Mouse (Mus musculus) limb, embryonic 13.5 days (tissue): ENCODE results near the gene Tnrc6c. TPM values are rescaled to one million over a fixed set of nuclear protein-coding genes. Genes with fewer than 3 reads are reported as not detected.

Experiments
- ATAC-seq: fragments of 200-750 bp; cut with Nextera tagmentation; 2 replicates; pipeline ENCODE4 v1.8.0; 2017; ENCODE audit warnings: low read depth, moderate number of reproducible peaks, moderate TSS enrichment; ENCODE audit not compliant: low FRiP score
- H3K27ac ChIP-seq: fragments of 300-500 bp; sonication (generic); 2 replicates; pipeline ENCODE4 v1.5.1; 2015; ENCODE audit warnings: inconsistent platforms, mild to moderate bottlenecking, moderate library complexity
- H3K27me3 ChIP-seq: fragments of 300-500 bp; sonication (generic); 2 replicates; pipeline ENCODE4 v1.6.1; 2015; ENCODE audit warnings: mild to moderate bottlenecking, inconsistent platforms
- H3K36me3 ChIP-seq: fragments of 300-500 bp; sonication (generic); 2 replicates; pipeline ENCODE4 v1.6.1; 2015; ENCODE audit warnings: inconsistent platforms, mild to moderate bottlenecking, moderate library complexity
- H3K4me1 ChIP-seq: fragments of 300-500 bp; sonication (generic); 2 replicates; pipeline ENCODE4 v1.6.1; 2015; ENCODE audit warnings: inconsistent platforms
- H3K4me2 ChIP-seq: fragments of 300-500 bp; sonication (generic); replicated peaks from 2 replicates; pipeline ENCODE4 v1.6.1; 2015; ENCODE audit warnings: inconsistent platforms, mild to moderate bottlenecking, moderate library complexity
- H3K4me3 ChIP-seq: fragments of 300-500 bp; sonication (generic); 2 replicates; pipeline ENCODE4 v1.5.1; 2015; ENCODE audit warnings: moderate library complexity, mild to moderate bottlenecking, inconsistent platforms
- H3K9ac ChIP-seq: fragments of 300-500 bp; sonication (generic); 2 replicates; pipeline ENCODE4 v1.6.1; 2015; ENCODE audit warnings: mild to moderate bottlenecking, inconsistent platforms
- H3K9me3 ChIP-seq: fragments of 300-500 bp; sonication (generic); 2 replicates; pipeline ENCODE4 v1.6.1; 2016; ENCODE audit warnings: inconsistent platforms
- WGBS: fragments of 180-500 bp; shearing (Covaris S2); methylation state at CpG from one replicate; pipeline ENCODE4 v1.1.7; 2015; 5-methylcytosine and 5-hydroxymethylcytosine counted together
- polyA plus RNA-seq: library from polyadenylated mRNA; unstranded; fragments of >200 nt; fragmentation: Nextera tagmentation; extraction: Ambion mirVana; gene quantifications from 2 replicates; pipeline ENCODE4 v1.2.1, GENCODE M21; 2015

Tnrc6c gene
- polyA plus RNA-seq, 1 experiment from 2014 or later = 19.6 TPM

DNA sequence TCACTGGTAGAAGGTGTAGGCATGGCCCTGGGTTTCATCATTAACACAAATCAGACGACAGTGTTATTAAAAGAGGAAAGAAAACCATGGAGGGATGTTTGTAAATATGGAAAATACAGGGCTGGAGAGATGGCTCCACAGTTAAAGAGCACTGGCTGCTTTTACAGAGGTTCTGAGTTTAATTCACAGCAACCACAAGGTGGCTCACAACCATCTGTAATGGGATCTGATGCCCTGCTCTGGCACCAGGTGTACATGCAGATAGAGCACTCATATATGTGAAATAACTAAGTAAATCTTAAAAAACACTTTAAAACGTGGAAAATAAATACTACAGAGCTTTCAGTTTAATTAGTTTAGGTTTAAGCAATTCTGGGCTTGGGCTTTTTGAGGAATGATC, 24.7 kb downstream of the Tnrc6c start:
- Histone ChIP-seq H3K36me3 (peaks cover 4% of the 10 kb centered on the region; the same call in 1 of the 2 replicates), H3K4me3 (no peak overlapping the region)
- WGBS = 54% methylated on average over 2 of the region's 2 CpGs

DNA sequence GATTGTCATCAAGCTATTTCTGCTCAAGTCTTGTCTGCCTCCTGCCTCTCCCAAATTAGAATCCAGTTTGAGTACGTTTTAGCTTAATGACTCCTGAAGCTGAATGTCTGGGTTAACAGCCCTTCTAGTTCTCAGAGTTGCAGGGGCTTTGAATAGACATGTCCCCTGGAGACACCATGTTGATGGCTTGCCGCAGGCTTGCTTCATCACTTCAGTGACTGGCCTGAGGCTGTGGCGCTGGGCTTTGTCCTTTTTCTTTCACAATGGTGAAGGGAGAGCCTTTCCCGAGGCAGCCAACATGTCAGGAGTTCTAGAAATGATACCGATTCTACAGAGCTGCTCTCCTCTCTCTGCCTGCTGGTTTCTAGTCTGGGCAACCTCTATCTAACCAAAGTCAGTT, 30.6 kb downstream of the Tnrc6c start:
- WGBS = 55% methylated on average over 5 of the region's 5 CpGs
- ATAC-seq = no peak
- H3K27ac ChIP-seq = no peak overlapping the region
- no peak overlapping the region for H3K4me3 ChIP-seq
- no peaks in the 10 kb centered on the region for H3K9me3 ChIP-seq
- no peak overlapping the region for H3K9ac ChIP-seq
- peaks cover 44% of the 10 kb centered on the region for H3K4me1 ChIP-seq
- H3K36me3 ChIP-seq = no peaks in the 10 kb centered on the region
- H3K27me3 ChIP-seq = no peaks in the 10 kb centered on the region
- no peak overlapping the region for H3K4me2 ChIP-seq

More for the DNA sequence above, 24.7 kb downstream of the Tnrc6c start:
- Histone ChIP-seq H3K9ac (no peak overlapping the region), H3K27ac (no peak overlapping the region), H3K4me2 (no peak overlapping the region), H3K27me3 (no peaks in the 10 kb centered on the region), H3K4me1 (peaks cover 31% of the 10 kb centered on the region; the same call in 1 of the 2 replicates), H3K9me3 (no peaks in the 10 kb centered on the region)
- ATAC-seq = no peak

DNA sequence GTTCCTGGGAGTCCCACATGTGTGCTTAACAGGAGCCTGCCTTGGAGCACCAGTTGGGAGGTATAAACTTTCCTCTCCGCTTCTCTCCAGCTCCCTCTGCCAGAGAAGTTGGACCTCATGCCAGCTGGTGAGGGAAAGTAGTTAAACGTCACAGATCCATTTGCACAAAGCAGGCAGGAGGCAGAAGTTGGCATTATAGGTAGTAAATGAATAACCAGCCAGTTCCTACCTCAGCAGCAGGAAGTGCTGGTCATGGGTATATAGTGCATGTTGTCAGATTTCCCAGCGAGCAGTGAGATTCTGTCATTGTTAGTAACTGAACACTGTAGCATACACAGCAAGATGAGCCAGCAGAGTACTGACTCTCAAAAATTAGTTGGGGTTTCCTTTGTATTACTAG, 31.4 kb downstream of the Tnrc6c start:
- Histone ChIP-seq H3K4me3 (no peak overlapping the region), H3K4me2 (no peak overlapping the region), H3K4me1 (peaks cover 44% of the 10 kb centered on the region), H3K36me3 (no peaks in the 10 kb centered on the region), H3K27ac (no peak overlapping the region), H3K27me3 (no peaks in the 10 kb centered on the region), H3K9ac (no peak overlapping the region), H3K9me3 (no peaks in the 10 kb centered on the region)
- no peak for ATAC-seq
- WGBS = 40% methylated on average over 3 of the region's 3 CpGs

DNA sequence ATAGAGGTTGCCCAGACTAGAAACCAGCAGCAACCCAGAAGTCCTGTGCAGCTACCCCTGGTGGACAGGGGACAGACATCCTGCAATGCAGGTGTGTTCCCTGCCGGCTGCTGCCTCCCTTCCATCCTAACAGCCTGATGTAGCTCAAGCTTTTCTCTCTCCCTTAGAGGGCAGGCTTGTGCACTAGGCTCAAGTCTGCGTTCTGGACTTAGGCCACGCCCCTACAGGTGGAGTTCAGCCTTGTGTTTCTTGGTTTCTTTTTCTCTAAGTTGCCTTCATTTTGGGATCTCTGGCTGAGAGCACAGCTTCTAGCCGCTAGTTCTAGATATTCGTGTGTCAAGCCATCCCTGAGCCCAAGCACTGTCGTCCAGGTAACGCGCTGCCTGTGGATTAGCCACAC, 31.9 kb downstream of the Tnrc6c start:
- WGBS = 64% methylated on average over 8 of the region's 8 CpGs
- no peak overlapping the region for H3K4me2 ChIP-seq
- H3K27me3 ChIP-seq = no peaks in the 10 kb centered on the region
- no peak overlapping the region for H3K27ac ChIP-seq
- H3K36me3 ChIP-seq = no peaks in the 10 kb centered on the region
- no peak overlapping the region for H3K9ac ChIP-seq
- H3K4me3 ChIP-seq = no peak overlapping the region
- ATAC-seq = no peak
- peaks cover 44% of the 10 kb centered on the region for H3K4me1 ChIP-seq
- no peaks in the 10 kb centered on the region for H3K9me3 ChIP-seq

DNA sequence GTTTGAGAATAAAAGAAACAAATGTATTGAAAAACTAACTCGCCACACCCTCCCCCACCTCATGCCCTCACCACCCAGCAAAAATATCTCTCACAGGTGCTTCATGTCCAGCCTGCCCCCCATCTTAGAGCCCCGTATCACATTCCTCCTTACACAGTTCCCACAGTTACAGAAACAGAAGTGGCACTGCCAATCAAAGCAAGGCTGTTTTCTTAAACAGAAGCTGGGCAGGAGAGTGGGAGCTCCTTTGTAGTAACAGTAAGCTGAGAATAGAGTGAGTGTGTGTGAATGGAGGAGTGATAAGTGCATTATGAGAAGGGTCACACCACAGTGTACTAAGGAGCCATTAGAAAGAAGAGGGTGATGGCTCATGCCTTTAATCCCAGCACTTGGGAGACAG, 34.5 kb downstream of the Tnrc6c start:
- Histone ChIP-seq H3K36me3 (no peaks in the 10 kb centered on the region), H3K27me3 (no peaks in the 10 kb centered on the region), H3K4me1 (peaks cover 35% of the 10 kb centered on the region), H3K4me2 (no peak overlapping the region), H3K4me3 (no peak overlapping the region), H3K27ac (no peak overlapping the region), H3K9me3 (no peaks in the 10 kb centered on the region), H3K9ac (no peak overlapping the region)
- ATAC-seq = no peak
- WGBS = 78% methylated on average over 2 of the region's 2 CpGs

DNA sequence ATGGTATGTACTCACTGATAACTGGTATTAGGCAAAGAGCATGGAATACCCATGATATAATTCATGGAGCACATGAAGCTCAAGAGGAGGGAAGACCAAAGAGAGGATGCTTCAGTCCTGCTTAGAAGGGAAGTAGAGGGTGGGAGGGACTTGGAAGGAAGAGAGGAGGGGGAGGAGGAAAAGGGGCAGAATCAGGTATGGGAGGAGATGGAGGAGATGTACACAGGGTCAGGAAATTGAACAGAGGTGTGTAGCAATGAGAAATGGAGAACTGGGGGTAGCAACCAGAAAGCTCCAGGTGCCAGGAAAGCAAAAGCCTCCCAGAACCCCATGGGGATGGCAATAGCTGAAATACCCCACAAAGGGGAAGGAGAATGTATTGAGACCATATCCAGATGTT, 37.2 kb downstream of the Tnrc6c start:
- Histone ChIP-seq H3K9ac (no peak overlapping the region), H3K27ac (no peak overlapping the region), H3K4me1 (peaks cover 21% of the 10 kb centered on the region), H3K9me3 (no peaks in the 10 kb centered on the region), H3K4me2 (no peak overlapping the region), H3K27me3 (no peaks in the 10 kb centered on the region), H3K36me3 (no peaks in the 10 kb centered on the region), H3K4me3 (no peak overlapping the region)
- no peak for ATAC-seq

DNA sequence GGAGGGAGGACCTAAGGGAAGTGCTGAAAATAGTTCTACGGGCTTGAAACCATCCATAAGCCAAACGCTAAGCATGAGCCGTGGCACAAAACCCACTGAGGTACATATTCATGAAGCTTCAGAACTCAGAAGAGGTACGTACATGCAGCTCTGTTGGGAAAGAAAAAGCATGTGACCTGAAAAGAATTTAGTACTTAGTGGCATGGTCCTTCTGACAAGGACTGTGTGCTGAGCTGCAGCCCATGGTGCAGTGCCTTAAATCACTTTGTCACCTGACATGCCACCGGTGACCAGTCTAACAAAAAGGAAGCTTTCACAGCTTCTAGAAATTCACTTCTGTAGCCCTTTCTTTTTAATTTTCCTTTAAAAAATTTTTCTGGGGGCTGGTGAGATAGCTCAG, 40.0 kb downstream of the Tnrc6c start:
- Histone ChIP-seq H3K4me1 (peaks cover 20% of the 10 kb centered on the region), H3K27me3 (no peaks in the 10 kb centered on the region), H3K9ac (no peak overlapping the region), H3K4me3 (no peak overlapping the region), H3K27ac (no peak overlapping the region), H3K4me2 (no peak overlapping the region), H3K36me3 (no peaks in the 10 kb centered on the region), H3K9me3 (no peaks in the 10 kb centered on the region)
- ATAC-seq = no peak
- 81% methylated on average over 5 of the region's 5 CpGs for WGBS

DNA sequence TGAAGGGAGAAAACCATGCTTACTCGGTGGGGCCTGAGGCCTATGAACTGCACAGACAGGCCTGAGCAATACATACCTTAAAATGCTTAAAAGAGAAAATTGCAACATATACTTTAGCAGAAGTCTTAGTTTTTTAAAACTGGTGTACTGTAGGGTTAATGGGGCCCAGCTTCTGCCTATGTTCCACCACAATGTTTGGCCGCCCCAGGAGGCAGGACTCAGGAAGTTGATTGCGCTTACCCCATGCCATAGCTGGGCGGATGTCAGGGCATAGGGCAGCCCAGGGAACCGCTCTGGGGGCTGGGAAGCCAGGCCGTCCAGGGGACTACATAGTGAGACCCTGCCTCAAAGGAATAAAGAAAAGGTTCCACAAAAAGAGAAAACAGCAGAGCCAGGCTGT, 42.5 kb downstream of the Tnrc6c start:
- 56% methylated on average over 6 of the region's 6 CpGs for WGBS
- no peak for ATAC-seq
- Histone ChIP-seq H3K27ac (no peak overlapping the region), H3K9ac (no peak overlapping the region), H3K9me3 (no peaks in the 10 kb centered on the region), H3K4me2 (no peak overlapping the region), H3K36me3 (peaks cover 2% of the 10 kb centered on the region), H3K27me3 (no peaks in the 10 kb centered on the region), H3K4me3 (no peak overlapping the region), H3K4me1 (peaks cover 20% of the 10 kb centered on the region)

DNA sequence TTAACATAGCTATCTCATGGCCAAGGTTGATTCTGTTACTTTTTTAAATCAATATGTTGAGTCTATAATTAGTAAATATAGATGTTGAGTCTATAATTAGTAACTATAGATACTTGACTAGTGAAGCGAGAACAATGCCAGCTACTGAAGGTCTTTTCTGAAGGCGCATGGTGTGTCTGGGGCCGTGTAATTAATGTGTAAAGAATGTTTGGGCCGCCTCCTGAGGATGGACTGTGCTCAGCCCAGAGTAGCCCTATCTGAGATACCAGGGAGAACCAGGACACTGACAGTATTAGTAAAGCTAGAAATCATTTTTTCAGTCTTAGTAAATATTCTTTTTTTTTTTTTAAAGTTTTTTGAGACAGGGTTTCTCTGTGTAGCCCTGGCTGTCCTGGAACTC, 46.8 kb downstream of the Tnrc6c start:
- H3K9ac ChIP-seq = no peak overlapping the region
- ATAC-seq = no peak
- no peaks in the 10 kb centered on the region for H3K27me3 ChIP-seq
- peaks cover 25% of the 10 kb centered on the region for H3K36me3 ChIP-seq
- H3K27ac ChIP-seq = no peak overlapping the region
- WGBS = 84% methylated on average over 4 of the region's 4 CpGs
- 0 out of 2 replicates have a peak, but pooled peaks cover 7% of the 10 kb centered on the region for H3K9me3 ChIP-seq
- H3K4me2 ChIP-seq = no peak overlapping the region
- H3K4me1 ChIP-seq = peaks cover 20% of the 10 kb centered on the region
- H3K4me3 ChIP-seq = no peak overlapping the region

DNA sequence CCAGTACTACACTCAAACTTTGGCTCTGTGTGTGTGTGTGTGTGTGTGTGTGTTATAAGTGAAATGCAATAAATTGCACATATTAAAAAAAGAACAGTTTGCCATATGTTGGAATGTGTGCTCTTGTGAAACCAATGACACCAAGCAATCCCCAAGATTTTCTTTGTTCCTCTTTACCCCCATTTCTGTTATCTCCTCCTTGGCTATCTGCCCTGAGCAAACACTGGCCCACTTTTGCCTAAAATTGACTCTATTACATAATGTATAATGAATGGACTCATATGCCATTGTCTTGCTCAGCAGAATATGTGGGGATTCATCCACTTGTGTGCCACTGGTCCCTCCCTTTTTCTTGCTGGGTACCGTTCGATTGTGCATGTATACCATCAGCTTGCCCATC, 52.2 kb downstream of the Tnrc6c start:
- no peak overlapping the region for H3K9ac ChIP-seq
- H3K4me3 ChIP-seq = no peak overlapping the region
- 94% methylated on average over 2 of the region's 2 CpGs for WGBS
- 0 out of 2 replicates have a peak, but pooled peaks cover 3% of the 10 kb centered on the region for H3K4me1 ChIP-seq
- H3K4me2 ChIP-seq = no peak overlapping the region
- H3K27me3 ChIP-seq = no peaks in the 10 kb centered on the region
- peaks cover 30% of the 10 kb centered on the region for H3K36me3 ChIP-seq
- H3K27ac ChIP-seq = no peak overlapping the region
- H3K9me3 ChIP-seq = 0 out of 2 replicates have a peak, but pooled peaks cover 7% of the 10 kb centered on the region
- ATAC-seq = no peak

DNA sequence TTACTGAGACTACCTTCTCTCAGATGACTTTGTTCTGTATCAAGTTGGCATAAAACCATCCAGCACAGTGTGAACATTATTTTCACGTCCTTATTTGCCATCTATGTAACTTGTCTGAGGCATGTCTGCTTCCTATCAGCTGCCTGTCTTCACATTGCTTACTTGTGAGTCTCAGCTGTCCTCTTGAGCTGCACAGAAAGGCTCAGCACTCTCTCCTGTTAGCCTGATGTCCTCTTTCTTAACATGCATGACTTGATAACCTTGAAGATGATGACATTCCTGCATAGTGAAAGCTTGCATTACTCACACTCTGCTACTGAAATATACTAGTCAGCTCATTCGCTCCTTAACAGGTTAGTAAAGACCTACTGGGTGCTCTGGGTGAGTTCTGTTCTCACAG, 53.1 kb downstream of the Tnrc6c start:
- Histone ChIP-seq H3K4me3 (no peak overlapping the region), H3K4me1 (0 out of 2 replicates have a peak, but pooled peaks cover 3% of the 10 kb centered on the region), H3K36me3 (peaks cover 29% of the 10 kb centered on the region), H3K9ac (no peak overlapping the region), H3K27ac (no peak overlapping the region), H3K4me2 (no peak overlapping the region), H3K9me3 (0 out of 2 replicates have a peak, but pooled peaks cover 7% of the 10 kb centered on the region), H3K27me3 (no peaks in the 10 kb centered on the region)
- WGBS = 85% methylated on average over 2 of the region's 2 CpGs
- no peak for ATAC-seq

DNA sequence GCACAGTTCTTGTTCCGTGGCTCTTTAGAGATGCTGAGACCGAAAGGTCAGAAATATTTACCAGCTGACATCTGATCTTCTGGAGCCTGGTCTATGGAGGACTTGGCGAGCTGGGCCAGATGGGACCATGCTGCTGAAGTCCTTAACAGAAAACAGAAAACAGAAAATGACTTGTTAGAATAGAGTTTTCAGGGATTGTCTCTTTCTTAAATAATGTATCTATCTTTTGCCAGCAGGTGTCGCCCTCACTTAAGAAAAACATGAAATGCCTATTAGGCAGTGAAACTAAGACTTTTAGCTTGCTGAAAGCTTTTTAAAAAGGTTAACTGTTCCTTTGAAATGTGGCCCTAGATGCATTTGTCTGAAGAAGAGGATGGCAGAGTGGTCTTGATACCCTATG, 55.2 kb downstream of the Tnrc6c start:
- no peak overlapping the region for H3K4me2 ChIP-seq
- H3K27ac ChIP-seq = no peak overlapping the region
- H3K4me3 ChIP-seq = no peak overlapping the region
- no peaks in the 10 kb centered on the region for H3K9me3 ChIP-seq
- H3K4me1 ChIP-seq = 0 out of 2 replicates have a peak, but pooled peaks cover 3% of the 10 kb centered on the region
- H3K36me3 ChIP-seq = peaks cover 32% of the 10 kb centered on the region
- no peak overlapping the region for H3K9ac ChIP-seq
- ATAC-seq = no peak
- 49% methylated on average over 4 of the region's 4 CpGs for WGBS
- H3K27me3 ChIP-seq = no peaks in the 10 kb centered on the region

DNA sequence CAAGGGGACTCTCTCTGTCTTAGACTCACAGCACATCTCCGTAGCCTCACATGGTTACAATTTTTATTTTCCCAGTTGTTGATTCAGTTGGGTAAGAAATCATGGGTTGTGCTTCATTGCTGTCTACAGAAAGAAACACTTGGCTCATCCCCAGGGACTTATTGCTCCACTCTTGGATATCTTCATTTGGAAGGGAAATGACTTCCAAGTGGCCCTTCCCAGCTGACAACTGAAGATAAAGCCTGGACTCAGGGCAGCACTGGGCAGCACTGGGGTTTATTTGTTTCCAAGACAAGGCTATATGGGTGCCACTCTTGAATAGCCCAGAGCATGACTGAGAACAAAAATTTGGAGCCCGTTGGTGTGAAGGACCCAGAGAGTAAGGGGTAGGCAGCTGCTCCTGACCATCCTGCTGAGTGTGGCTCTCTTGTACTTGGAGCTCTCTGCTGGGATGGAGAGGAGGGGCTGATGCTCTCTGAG, 56.8 kb downstream of the Tnrc6c start:
- H3K4me2 ChIP-seq = no peak overlapping the region
- no peaks in the 10 kb centered on the region for H3K9me3 ChIP-seq
- peaks cover 41% of the 10 kb centered on the region for H3K36me3 ChIP-seq
- H3K9ac ChIP-seq = no peak overlapping the region
- no peak overlapping the region for H3K27ac ChIP-seq
- no peaks in the 10 kb centered on the region for H3K27me3 ChIP-seq
- H3K4me1 ChIP-seq = 0 out of 2 replicates have a peak, but pooled peaks cover 3% of the 10 kb centered on the region
- WGBS = 93% methylated on average over 2 of the region's 2 CpGs
- no peak for ATAC-seq
- H3K4me3 ChIP-seq = no peak overlapping the region
